Mouse (Mus musculus): Measurements from ENCODE around the gene Tcte3.
"Not testable (repeated sequence)": the region's sequence is repeated elsewhere in the genome, so short reads cannot be mapped to it uniquely, and the experiment has no call there.

The Tcte3 gene

DNA sequence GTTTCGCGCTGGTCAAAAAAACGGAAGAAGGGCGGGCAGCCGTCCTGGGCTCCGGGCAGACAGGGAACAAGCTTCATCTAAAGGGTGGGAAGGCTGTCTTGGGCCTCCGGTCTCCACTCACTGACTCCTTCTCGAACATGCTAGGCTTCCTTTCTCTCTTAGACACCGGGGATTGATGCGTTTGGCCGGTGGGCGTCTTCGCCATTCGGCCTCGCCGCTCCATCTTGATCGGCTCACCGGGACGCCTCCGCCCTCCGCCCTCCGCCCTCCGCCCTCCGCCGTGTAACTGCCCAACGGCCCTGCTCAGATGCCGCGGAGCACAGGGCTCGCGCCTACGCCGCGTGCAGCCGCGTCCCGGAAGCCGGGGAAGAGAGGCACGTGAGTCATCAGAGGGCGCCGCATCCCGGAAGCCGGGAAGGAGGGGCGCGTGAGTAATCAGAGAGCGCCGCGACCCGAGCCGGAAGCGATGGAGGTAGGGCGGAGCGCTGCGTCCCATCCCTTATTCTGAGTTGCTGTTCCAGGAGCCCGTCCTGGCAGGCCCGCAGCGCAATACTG, at the start of gene Tcte3, which contains the start of the genes Ermard and Gm3448:
TSS of gene Tcte3 (minus strand) at position 314 of the 555 bp plus-strand sequence.
TSS of gene Ermard (plus strand) at position 34 of the 555 bp plus-strand sequence.
TSS of gene Gm3448 (minus strand) at position 363 of the 555 bp plus-strand sequence.
- not testable (repeated sequence) for DNase-seq (ENCODE audit: extremely low read depth, insufficient read length, low spot score)

DNA sequence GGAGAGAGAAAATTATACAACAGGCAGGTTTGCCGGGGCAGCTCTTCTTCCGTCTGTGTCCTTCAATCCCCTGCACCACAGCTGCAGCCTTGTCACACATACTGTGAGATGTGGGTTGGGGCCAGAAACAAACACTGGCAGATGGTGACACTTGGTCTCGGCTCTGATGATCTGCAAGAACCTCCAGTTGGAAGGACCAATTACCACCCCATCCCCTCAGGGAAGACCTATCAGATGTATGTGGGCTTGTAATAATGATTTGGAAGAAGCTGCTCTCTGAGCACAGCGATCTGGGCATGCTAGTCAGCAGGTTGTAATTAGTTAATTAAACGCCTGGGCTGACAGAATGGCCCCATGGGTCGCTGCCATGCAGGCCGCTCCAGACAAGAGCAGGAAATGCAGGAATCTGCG, 47.3 kb upstream of the Tcte3 start:
- no peak for DNase-seq (ENCODE audit: extremely low read depth, insufficient read length, low spot score)

DNA sequence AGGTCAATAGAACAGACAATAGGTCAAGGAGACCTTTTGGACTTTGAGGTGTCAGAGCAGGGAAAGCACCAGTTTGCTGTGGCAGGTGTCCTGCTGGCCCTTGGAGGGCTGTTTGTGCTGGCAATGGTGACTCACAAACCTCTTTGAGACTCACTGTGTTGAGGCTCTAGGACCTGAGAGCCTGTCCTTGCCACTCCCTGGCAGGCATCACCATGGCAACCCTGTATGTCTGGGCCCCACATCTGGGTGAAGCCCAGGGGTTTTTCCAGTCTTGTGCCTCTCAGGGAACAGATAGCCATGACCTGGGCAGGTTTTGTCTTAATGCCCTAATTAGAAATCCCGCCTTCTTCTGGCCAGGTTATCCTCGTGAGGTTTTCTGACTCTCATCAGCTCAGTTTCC, 46.9 kb upstream of the Tcte3 start:
- DNase-seq (ENCODE audit: extremely low read depth, insufficient read length, low spot score), result no peak

DNA sequence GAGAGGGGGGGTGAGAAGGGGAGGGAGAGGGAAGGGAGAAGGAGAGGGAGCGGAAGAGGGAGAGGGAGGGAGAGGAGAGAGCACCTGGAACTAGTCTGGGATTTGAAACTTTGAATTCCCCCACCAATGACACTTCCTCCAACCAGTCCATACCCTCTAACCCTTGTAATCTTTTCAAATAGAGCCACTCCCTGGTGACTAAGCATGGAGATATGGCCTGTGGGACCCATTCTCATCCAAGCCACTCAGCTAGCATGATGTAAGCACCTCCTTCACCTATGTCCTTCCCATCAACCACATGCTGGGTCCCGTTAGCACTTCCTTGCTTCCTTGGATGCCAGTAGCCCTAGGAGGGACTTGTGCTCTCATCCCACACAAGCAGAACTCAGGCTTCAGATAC, 43.7 kb upstream of the Tcte3 start:
- no peak for DNase-seq (ENCODE audit: extremely low read depth, insufficient read length, low spot score)

DNA sequence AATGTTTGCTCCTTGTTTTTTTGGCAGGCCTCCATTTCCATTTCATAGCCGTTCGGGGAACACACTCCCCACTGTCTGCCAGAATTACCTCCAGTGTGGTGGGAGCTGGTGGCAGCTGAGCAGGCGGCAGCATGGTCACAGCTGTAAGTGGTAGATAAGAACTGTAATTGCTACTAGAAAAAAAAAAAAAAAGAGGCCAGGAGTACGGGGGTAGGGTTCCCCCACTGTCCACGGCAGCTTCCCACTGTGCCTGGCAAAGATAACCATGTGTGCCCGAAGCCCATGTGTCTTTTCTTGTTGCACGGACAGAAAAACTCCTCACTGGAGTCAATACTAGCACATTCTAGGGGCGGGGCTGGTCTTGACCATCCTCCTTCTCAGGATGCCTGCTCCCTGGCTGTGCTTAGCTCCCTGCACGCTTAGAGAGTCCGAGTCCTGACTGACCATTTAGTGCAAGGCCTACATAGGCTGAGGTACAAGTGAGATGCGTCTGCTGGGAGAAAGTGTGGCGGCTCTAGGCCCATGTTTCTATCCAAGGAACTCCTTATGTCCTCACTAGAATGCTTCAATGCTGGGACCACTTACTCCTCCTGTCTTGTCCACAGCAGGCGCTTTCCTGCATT, 43.0 kb upstream of the Tcte3 start:
- no peak for DNase-seq (ENCODE audit: extremely low read depth, insufficient read length, low spot score)

DNA sequence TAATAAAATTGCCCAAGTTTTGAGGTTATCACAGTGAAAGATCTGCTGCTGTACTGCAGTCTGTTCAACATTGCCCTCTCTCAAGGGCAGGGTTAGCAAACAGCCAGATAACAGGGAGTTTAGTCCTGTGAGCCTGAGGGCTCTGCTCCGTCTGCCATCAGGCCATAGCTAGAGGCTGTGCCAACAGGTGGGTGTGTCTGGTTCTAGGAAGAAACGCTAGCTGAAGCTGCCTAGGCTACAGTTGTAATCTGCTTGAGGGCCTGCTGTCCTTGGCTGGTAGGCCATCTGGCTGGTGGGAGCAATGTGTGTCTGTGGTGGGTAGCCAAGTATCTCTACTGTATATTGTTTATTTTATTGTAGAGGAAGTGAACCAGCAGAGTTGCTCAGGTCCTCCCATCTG, 36.2 kb upstream of the Tcte3 start:
- no peak for DNase-seq (ENCODE audit: extremely low read depth, insufficient read length, low spot score)

DNA sequence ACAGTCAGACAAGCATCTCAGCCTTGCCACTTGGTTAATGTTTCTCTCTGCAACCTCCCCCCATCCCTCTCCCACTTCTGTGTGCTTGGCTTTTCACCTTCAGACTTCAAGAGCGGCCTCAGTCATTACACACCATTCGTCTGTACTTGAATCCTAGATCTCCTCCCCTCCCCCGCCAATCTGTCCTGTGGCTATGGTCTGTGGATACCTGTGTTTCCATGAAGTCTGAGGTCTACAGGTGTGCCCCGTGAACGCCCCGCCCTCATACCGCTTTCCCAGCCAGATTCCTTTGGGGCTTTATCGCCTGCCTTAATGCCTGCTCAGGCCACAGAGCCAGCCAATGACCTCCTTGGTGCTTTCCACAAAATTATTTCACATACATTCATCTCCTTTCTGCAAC, 33.7 kb upstream of the Tcte3 start:
- no peak for DNase-seq (ENCODE audit: extremely low read depth, insufficient read length, low spot score)

DNA sequence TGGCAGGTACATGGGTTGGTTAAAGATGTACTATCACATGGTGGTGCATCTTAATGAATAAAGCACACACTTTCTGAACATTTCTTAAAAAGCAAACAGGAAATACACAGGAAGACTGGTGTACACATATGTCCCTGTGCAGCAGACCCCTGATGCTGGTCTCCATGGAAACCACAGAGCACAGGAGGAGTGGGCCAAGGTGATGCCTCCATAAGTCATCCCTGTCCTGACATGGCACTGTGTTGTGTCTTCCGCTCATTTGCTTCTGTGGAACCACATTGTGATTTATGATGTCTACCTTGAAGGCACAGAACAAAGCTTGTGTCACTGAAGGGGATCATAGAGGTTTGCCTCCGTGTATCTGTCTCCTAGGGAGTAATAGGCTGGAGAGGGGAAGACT, 30.9 kb upstream of the Tcte3 start:
- DNase-seq (ENCODE audit: extremely low read depth, insufficient read length, low spot score), result no peak

DNA sequence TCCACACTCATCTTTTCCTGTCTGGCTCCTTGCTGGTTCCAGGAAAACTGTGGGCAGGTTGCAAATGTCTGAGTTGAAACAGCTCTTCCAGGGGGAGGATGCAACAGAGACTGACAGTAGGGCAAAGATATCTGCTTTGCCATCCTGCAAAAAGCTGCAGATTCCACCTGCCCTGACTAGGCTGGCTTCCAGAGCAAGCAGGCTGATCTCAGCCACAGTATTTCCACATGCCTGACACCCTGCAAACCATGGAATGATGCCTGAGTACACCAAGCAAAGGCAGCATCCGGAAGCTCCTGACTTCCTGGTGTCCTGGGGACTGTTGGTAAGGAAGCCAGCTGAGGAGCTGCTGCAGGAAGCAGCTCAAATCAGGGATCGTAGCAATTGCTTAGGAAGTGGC, 27.8 kb upstream of the Tcte3 start:
- DNase-seq (ENCODE audit: extremely low read depth, insufficient read length, low spot score), result no peak

DNA sequence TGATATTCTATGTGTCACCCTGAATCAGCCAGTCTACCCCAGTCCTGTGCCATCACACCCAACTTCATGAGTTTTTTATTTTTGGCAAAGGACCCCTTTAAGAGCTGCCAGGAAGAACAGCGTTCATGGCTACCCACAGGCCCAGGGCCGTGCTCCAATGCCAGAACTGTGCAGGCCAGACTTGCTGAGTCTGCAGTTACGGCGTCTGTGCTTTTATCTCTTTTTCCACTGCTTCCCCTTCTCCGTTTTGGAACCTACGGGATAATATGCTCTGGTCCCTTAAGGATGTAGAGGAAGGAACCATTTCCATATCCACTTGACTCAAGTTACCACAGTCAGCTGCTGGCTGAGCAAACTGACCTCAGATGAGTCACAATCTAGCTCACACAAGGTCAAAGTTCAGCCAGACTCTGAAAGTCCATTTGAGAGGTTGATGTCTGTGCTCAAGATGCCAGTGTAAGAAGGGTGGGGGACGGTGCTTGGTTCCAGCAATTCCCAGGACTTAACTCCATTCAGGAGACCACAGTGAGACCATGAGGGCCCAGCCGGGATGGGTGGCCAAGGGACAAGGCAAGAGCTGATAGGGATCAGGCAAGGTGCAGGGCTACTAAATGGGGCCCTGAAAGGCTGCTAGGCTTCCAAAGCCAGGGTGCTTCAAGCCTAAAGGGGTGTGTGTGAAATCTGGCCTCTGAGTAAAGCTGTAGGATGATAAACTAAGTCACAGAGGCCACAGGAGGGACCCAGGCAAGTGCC, 26.9 kb upstream of the Tcte3 start:
- DNase-seq (ENCODE audit: extremely low read depth, insufficient read length, low spot score), result peak; percentile 63

DNA sequence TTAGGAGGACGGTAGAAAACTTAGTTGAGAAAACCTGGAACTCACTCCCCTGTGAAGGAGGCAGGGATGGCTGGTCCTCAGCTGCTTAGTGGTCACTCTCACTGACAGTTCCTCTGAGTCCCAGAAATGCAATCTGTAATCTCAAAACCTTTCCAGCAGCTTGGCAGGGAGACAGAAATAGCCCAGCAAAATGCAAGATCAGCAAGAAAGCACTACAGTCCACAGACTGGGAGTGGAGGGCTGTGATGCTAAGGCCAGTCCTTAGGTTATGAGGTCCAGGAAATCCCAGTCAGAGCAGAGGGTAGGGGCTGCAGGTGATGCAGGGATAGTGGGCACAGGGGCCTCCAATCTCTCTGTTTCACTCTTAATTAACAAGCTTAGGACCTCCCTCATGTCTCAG, 25.6 kb upstream of the Tcte3 start:
- no peak for DNase-seq (ENCODE audit: extremely low read depth, insufficient read length, low spot score)

DNA sequence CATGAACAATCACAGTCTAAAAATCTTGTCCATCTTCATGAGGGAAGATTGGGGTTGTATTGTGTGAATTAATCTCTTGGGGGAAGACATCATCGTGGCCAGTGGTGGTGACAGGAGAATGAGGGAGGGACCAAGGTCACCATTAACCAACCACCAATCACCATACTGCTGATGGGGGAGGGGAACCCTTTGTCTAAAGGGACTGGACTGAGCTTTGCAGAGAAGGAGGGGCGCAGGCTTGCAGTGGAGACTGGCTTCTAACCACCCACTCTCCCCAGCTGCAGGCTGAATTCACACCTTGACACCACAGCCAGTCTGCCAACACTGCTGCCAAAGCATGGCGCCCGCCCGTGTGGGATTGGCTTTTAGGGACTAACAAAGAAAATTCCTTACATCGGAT, 24.8 kb upstream of the Tcte3 start:
- DNase-seq (ENCODE audit: extremely low read depth, insufficient read length, low spot score), result no peak

DNA sequence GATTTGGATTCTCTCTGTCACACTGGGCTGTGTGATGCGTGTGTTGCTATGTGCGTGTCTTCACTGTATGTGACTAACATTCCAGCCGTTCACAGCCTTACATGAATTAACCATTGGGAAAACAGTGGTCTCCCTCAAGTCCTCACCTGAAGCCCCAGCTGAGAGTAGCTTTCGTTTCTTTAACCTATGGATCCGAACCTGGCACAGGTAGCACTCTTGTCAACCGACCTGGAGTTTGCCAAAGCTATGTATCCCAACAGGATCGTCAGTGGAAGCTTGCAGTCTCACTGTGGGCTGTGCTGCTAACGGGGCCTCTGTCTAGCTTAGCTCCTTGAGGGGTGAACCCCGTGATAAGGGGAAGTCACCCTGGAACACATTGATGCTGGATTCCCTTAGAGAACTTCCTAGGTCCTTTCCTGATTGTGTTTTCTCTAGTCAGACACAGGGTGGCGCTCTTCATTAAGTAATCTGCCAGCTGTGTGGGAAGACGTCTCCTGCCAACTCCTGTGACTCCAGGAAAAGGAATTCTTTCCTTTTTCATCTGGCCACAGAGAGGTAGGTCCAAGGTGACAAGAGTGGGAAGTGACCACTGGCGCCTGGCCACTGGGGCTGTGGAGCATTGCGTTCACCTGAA, 24.2 kb upstream of the Tcte3 start:
- DNase-seq (ENCODE audit: extremely low read depth, insufficient read length, low spot score), result peak; percentile 73

DNA sequence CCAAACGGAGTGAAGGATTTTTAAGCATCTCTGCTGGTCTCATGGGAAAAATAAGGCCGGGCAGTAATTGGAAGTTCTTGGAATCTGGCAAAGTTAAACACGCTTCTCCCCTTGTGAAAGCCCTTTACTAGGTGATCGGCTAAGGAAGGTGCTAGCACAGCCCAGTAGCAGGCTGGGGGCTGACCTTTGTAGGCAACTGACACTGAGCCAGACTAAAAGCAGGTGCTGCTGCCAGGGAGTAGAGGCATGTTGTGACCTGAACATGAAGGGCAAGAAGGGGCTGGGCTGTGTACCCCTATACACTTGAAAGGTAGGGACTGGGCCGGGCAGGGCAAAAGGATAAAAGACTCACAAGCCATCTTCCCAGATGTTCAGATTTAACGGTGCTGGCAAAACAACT, 19.1 kb upstream of the Tcte3 start:
- no peak for DNase-seq (ENCODE audit: extremely low read depth, insufficient read length, low spot score)

DNA sequence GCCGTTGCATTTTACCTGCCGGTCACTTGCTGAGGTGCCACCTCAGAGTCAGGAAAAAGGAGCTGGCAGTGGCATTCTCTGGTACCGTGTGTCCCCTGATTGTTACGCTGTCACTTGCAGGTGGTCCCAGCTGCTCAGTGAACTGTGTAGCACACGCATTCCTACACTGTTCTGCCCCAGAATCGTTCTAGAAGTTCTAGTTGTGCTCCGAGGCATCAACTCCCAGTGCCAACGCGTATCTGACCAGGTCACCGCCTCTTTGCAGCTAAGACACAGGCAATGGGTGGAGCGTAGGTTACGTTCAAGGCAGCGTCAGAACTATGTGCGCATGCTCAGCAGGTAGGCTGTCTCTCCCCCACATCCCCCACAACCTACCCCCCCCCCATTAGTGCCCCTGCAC, 18.4 kb upstream of the Tcte3 start:
- no peak for DNase-seq (ENCODE audit: extremely low read depth, insufficient read length, low spot score)

DNA sequence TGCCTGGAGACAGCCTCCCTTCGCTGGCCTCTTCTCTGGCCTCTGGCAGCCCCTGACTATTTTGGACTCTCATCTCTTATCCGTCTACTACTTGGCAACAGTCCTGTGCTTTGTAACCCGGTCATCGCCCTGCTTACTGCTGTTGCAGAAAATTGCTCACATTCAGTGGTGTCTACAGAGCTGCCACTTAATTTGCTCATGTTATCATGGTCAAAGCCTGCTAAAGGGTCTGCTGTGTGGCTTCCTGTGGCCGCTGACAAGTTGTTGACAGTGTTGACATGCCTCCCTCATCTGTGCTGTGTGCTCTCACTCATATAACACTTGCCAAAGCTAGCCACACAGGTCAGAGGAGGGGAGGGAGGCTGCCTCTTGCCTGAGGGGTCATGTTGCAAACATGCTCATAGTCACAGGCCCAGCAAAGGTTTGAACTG, 16.9 kb upstream of the Tcte3 start:
- DNase-seq (ENCODE audit: extremely low read depth, insufficient read length, low spot score), result no peak

DNA sequence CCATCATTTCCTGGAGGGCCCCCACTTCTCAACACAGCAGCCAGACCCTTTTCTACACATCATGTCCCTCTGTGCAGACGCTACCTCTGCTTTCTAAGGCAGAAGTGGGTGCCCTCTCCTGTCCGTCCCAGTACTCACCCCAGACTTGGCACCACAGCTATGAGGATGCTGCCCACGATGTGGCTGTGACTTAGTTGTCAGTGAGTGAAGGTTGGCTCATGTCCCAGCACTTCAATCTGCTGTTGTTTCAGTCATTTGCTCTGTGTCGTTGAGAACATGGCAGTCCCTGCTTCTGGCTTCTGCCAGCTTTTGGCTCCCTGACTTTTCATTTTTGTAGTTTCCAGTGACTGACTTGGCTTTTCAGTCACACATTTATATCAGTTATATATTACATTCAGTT, 14.6 kb upstream of the Tcte3 start:
- DNase-seq (ENCODE audit: extremely low read depth, insufficient read length, low spot score), result no peak

DNA sequence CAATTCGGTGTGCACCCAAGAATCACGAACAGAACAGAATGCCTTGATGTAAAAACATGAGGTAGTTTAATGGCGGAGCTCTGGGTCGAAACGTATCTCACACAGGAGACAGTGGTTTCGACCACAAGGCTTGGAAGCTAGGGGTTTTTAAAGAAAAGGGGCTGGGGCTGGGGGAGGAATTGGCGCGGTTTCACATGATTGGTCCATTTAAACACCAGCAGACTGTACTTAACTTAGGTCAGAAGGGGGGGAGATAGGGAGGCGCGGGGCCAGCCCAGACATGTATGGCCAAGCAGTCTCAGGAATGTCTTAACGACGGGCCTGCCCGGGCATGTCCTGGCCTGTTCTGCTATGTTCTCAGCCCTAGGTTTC, 12.5 kb upstream of the Tcte3 start:
- not testable (repeated sequence) for DNase-seq (ENCODE audit: extremely low read depth, insufficient read length, low spot score)

DNA sequence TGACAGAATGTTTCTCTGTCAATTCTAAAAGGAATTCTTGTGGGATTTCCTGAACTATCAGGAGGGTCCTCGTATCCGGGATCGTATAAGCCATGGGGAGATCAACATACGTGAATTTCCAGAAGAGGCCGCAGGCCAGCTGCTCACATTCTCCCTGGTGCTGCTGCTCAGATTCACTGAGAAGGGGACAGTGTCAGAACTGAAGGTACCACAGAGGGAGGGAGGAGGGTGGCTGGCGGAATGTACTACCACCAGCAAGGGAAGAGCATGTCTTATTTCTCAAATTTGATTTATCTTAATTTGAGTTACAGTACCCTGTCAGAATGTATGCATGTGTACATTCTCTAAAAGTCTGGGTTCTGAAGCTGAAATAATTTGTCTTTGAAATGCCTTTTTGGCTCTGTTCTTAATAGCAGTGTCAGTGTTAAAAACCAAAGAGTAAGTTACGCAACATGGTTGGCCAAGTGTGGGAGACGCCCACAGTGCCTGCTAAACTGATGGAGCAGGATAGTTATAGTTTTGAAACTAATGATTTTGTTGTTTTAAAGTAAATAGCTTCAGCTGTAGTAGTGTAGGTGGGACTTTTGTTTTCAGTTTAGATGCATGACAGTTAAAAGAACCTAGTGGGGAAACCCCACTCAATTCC, 12.0 kb upstream of the Tcte3 start:
- not testable (repeated sequence) for DNase-seq (ENCODE audit: extremely low read depth, insufficient read length, low spot score)

DNA sequence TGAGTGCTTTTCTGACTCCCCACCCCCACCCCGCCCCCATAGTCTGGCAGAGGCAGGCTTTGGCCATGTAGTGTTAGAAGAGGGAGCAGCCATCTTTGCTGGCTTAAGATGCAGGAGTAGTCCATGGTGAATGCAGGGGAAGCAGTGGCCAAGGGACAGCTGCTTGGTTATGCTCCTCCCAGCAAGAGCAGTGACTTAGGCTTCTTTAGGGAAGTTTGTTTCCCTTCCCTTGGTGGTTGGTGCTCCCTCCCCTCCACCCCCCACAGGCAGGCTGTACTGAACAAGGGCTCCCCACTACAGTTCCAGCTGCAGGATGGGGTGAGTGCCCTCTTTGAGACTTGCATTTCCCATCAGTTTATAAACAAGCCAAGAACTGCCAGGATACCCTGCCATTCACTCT, 11.5 kb upstream of the Tcte3 start:
- not testable (repeated sequence) for DNase-seq (ENCODE audit: extremely low read depth, insufficient read length, low spot score)

DNA sequence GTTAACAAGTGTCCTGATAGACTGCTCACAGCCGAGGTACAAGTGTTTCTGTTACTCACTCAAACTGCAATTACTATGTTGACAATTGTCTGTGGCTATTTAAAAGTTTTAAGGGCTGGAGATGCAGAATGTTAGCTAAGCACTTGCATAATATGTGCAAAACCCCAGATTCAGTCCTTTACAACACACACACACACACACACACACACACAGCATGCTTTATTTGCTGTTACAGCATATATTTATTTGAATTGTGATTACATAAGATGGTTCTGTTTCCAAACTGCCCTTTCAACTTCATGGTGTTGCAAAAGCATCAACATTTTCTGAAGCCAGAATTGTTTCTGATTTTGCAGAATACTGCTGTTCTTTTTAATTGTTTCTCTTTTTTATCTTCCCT, 9.1 kb upstream of the Tcte3 start:
- not testable (repeated sequence) for DNase-seq (ENCODE audit: extremely low read depth, insufficient read length, low spot score)

Data from 3134 (cell line).